Mouse (Mus musculus): ENCODE data around the gene Nlgn2. TPM values are rescaled to one million over a fixed set of nuclear protein-coding genes. Genes with fewer than 3 reads are reported as not detected.
A peak's percentile ranks its signal among the peaks of the same experiment; 100 is the strongest.

Gene Nlgn2
- polyA plus RNA-seq, 1 experiment from 2014 or later, result 11.4 TPM

DNA sequence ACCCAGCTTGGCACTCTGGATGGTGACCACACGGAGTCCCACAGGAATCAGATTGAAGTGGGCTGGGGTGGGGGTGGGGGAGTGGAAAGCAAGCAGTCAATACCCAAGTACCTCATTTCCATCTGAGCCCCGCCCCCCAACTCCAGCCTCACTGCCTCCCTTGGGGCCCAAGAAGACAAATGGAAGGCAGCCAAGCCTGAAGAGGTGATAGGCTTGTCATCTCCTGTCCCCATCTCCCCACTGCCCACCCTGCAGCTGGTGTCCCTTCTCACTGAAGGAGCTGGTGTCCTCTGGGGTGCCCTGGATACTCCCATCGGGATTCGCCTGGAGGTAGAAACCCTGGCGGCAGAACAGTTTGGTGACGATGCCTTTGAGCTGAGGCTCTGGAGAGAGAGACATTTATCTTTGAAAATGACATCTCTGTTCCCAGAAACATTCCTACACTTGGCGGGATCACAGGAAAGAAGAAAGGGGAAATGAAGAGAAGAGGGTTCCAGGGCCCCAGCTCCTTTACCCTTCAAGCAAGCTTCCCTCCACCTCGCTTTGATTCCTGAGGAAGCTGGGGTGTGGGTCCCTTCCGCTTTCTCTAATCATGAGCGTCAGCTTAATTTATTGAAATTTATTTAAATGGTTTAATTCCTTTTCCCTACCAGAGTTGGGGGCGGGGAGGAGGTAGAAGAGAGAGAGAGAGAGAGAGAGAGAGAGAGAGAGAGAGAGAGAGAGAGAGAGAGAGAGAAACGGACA, 38.0 kb downstream of the Nlgn2 start:
- peak overlapping the region; percentile 83 for H3K27ac ChIP-seq (ENCODE audit: low read depth, low read length)
- H3K9ac ChIP-seq (ENCODE audit: low read length), result no peak overlapping the region
- H3K4me2 ChIP-seq (ENCODE audit: low read depth), result peak overlapping the region; percentile 89
- ATAC-seq (ENCODE audit: insufficient read depth, low FRiP score, low TSS enrichment) (no peak), DNase-seq (ENCODE audit: low spot score) (peak; percentile 78)
- 17% methylated on average over 12 of the region's 12 CpGs for WGBS
- no peaks in the 10 kb centered on the region for H3K9me3 ChIP-seq (ENCODE audit: control insufficient read depth, low read length)
- H3K36me3 ChIP-seq (ENCODE audit: control insufficient read depth, insufficient read depth, low read length), result no peaks in the 10 kb centered on the region
- peak overlapping the region; percentile 52 for H3K4me3 ChIP-seq (ENCODE audit: low read depth, low read length)
- peaks cover 45% of the 10 kb centered on the region for H3K27me3 ChIP-seq (ENCODE audit: control insufficient read depth, insufficient read depth, low read length)
- H3K4me1 ChIP-seq (ENCODE audit: control insufficient read depth, insufficient read depth, low read length), result peaks cover 32% of the 10 kb centered on the region

DNA sequence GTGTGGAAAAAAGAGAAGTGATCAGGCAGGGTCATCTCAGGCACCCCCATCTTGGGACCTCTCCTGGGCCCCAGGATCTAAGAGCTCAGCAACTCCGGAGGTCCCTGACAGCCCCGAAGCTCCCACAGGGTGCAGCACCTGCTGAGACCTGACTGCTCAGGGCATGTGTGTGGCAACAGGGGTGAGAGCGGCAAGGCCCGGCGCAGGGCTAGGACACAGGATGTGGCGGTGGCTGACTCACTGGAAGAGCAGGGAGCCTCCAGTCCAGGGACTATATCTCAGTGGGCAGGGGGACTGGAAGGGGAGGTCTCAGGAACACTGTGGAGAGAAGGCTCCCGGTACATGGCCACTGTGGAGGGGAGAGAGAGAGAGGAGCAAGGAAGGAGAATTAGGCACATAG, 39.7 kb downstream of the Nlgn2 start:
- WGBS, result 74% methylated on average over 7 of the region's 7 CpGs
- no peaks in the 10 kb centered on the region for H3K36me3 ChIP-seq (ENCODE audit: control insufficient read depth, insufficient read depth, low read length)
- no peak overlapping the region for H3K4me2 ChIP-seq (ENCODE audit: low read depth)
- no peaks in the 10 kb centered on the region for H3K9me3 ChIP-seq (ENCODE audit: control insufficient read depth, low read length)
- H3K27me3 ChIP-seq (ENCODE audit: control insufficient read depth, insufficient read depth, low read length), result peaks cover 29% of the 10 kb centered on the region
- ATAC-seq (ENCODE audit: insufficient read depth, low FRiP score, low TSS enrichment), result no peak
- H3K27ac ChIP-seq (ENCODE audit: low read depth, low read length), result no peak overlapping the region
- no peak overlapping the region for H3K4me3 ChIP-seq (ENCODE audit: low read depth, low read length)
- H3K9ac ChIP-seq (ENCODE audit: low read length), result no peak overlapping the region
- DNase-seq (ENCODE audit: low spot score), result no peak
- H3K4me1 ChIP-seq (ENCODE audit: control insufficient read depth, insufficient read depth, low read length), result peaks cover 19% of the 10 kb centered on the region

DNA sequence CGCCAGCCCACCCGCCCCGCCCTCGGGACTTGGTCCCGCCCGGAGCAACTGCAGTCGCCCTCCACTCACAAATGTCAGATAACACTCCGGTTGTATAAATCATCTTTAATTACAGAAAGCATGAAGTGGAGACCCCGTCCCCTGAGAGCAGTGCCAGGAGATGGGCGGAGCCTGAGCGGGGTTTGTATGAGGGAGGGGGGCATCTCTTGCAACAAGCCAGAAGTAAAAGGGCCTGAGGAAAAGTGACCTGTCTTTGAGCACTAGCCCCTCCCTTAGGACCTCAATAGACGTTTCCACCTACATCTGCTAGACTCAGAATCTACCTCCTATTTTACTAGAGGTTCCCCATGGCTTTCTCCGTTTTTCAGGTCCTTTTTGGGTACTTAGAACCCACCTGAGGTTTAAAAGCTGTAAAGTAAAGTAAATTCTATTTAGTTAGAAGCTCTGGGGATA, 41.6 kb downstream of the Nlgn2 start:
- H3K9me3 ChIP-seq (ENCODE audit: control insufficient read depth, low read length), result no peaks in the 10 kb centered on the region
- no peaks in the 10 kb centered on the region for H3K36me3 ChIP-seq (ENCODE audit: control insufficient read depth, insufficient read depth, low read length)
- H3K27ac ChIP-seq (ENCODE audit: low read depth, low read length), result no peak overlapping the region
- peaks cover 13% of the 10 kb centered on the region for H3K4me1 ChIP-seq (ENCODE audit: control insufficient read depth, insufficient read depth, low read length)
- H3K4me2 ChIP-seq (ENCODE audit: low read depth), result peak overlapping the region; percentile 87
- peak overlapping the region; percentile 39 for H3K4me3 ChIP-seq (ENCODE audit: low read depth, low read length)
- H3K9ac ChIP-seq (ENCODE audit: low read length), result no peak overlapping the region
- DNase-seq (ENCODE audit: low spot score) (no peak), ATAC-seq (ENCODE audit: insufficient read depth, low FRiP score, low TSS enrichment) (no peak)
- 3% methylated on average over 13 of the region's 13 CpGs for WGBS
- H3K27me3 ChIP-seq (ENCODE audit: control insufficient read depth, insufficient read depth, low read length), result peaks cover 15% of the 10 kb centered on the region

DNA sequence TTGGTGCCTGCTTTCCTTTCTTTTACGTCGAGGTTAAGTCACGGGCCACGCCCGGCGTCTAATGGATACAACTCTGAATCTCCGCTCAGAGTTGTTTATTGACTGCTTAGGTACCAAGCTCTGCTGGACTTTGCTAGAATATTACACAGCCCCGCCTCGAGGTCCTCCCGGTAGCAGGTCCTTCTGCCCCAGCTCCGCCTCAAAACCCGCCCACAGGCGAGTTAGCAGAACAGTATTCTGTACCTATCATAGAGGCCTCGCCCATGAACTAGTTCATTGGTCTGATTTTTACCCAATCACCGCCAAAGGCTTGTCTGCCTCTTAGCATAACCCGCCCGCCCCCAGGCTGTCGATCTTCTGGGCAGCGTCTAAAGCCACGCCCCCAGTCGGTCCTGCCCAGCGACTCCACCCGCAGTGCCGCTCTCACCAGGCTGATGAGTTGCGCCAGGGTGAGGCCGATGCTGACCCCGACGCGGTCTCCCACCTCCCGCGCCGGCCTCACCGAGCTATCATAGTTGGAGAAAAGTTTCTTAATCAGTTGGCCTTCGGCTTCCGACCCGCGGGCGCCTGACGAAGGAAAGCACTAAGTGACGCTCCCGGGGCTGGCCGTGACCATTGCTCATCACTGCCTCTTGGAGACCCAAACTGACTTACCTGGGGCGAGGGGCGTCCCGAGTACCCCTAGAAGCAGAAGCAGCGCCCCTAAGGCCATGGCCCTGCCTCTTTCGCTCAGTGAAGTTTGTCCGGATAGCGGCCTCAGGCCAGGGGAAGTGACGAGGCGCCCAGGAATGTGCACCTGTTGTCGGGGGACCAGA, 42.2 kb downstream of the Nlgn2 start, which contains the start of gene Chrnb1:
Gene Chrnb1 (minus strand): TSS at position 776 of the 815 bp plus-strand sequence.
- no peaks in the 10 kb centered on the region for H3K36me3 ChIP-seq (ENCODE audit: control insufficient read depth, insufficient read depth, low read length)
- H3K27me3 ChIP-seq (ENCODE audit: control insufficient read depth, insufficient read depth, low read length), result peaks cover 13% of the 10 kb centered on the region; the same call in 1 of the 2 replicates
- no peak within 1 kb of the TSS for H3K27ac ChIP-seq (ENCODE audit: low read depth, low read length)
- DNase-seq (ENCODE audit: low spot score), result peak; percentile 89
- peak within 1 kb of the TSS; percentile 87 for H3K4me2 ChIP-seq (ENCODE audit: low read depth)
- peaks cover 11% of the 10 kb centered on the region for H3K4me1 ChIP-seq (ENCODE audit: control insufficient read depth, insufficient read depth, low read length)
- WGBS, result 2% methylated on average over 52 of the region's 52 CpGs
- peak within 1 kb of the TSS; percentile 39 for H3K4me3 ChIP-seq (ENCODE audit: low read depth, low read length)
- ATAC-seq (ENCODE audit: insufficient read depth, low FRiP score, low TSS enrichment), result peak; percentile 91
- H3K9ac ChIP-seq (ENCODE audit: low read length), result no peak within 1 kb of the TSS
- no peaks in the 10 kb centered on the region for H3K9me3 ChIP-seq (ENCODE audit: control insufficient read depth, low read length)

DNA sequence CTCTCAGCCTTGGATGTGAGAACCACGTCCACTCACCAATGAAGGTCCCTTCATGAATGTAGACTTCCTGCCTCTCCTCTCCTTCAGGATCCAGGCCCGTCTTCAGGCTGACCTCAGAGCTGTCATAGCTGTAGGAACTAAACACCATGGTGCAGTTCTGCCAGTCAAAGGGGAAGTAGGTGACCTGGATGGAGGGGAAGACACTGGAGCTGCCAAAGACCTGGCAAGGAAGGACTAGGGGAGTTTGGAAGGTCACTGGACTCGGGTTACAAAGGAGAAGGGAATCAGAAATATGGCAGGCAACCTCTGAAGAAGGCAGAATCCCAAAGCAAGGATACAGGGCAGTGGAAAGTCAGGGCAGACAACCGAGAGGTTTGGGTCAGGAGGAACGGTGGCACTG, 44.2 kb downstream of the Nlgn2 start:
- H3K27ac ChIP-seq (ENCODE audit: low read depth, low read length), result no peak overlapping the region
- no peak for ATAC-seq (ENCODE audit: insufficient read depth, low FRiP score, low TSS enrichment)
- no peaks in the 10 kb centered on the region for H3K9me3 ChIP-seq (ENCODE audit: control insufficient read depth, low read length)
- H3K4me1 ChIP-seq (ENCODE audit: control insufficient read depth, insufficient read depth, low read length), result 0 out of 2 replicates have a peak, but pooled peaks cover 3% of the 10 kb centered on the region
- H3K4me2 ChIP-seq (ENCODE audit: low read depth), result no peak overlapping the region
- H3K9ac ChIP-seq (ENCODE audit: low read length), result no peak overlapping the region
- H3K36me3 ChIP-seq (ENCODE audit: control insufficient read depth, insufficient read depth, low read length), result no peaks in the 10 kb centered on the region
- H3K4me3 ChIP-seq (ENCODE audit: low read depth, low read length), result no peak overlapping the region
- 72% methylated on average over 5 of the region's 5 CpGs for WGBS
- H3K27me3 ChIP-seq (ENCODE audit: control insufficient read depth, insufficient read depth, low read length), result peaks cover 11% of the 10 kb centered on the region; the same call in 1 of the 2 replicates
- no peak for DNase-seq (ENCODE audit: low spot score)

DNA sequence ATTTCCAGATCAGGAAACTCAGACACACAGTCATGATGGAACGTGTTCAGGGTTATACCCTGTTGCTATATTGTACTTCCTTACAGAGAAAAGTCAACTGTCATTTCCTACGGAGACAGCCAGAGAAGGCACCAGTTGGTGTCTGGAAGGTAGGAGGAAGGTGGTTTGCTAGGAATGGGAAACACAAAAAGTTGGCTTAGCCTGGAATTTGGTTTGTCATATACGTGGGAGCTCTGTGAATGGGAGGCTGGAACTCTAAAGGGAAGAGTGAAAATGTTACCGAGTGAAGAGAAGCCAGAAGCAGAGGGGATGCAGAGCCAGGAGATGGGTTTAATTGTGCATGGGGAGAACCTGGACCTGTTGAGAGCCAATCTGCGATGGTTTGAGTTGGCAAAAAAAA, 46.2 kb downstream of the Nlgn2 start:
- DNase-seq (ENCODE audit: low spot score) (no peak), ATAC-seq (ENCODE audit: insufficient read depth, low FRiP score, low TSS enrichment) (no peak)
- 0 out of 2 replicates have a peak, but pooled peaks cover 3% of the 10 kb centered on the region for H3K4me1 ChIP-seq (ENCODE audit: control insufficient read depth, insufficient read depth, low read length)
- no peak overlapping the region for H3K4me3 ChIP-seq (ENCODE audit: low read depth, low read length)
- H3K36me3 ChIP-seq (ENCODE audit: control insufficient read depth, insufficient read depth, low read length), result no peaks in the 10 kb centered on the region
- no peaks in the 10 kb centered on the region for H3K9me3 ChIP-seq (ENCODE audit: control insufficient read depth, low read length)
- WGBS, result 81% methylated on average over 5 of the region's 5 CpGs
- H3K9ac ChIP-seq (ENCODE audit: low read length), result no peak overlapping the region
- H3K27ac ChIP-seq (ENCODE audit: low read depth, low read length), result no peak overlapping the region
- H3K27me3 ChIP-seq (ENCODE audit: control insufficient read depth, insufficient read depth, low read length), result peaks cover 10% of the 10 kb centered on the region; the same call in 1 of the 2 replicates
- H3K4me2 ChIP-seq (ENCODE audit: low read depth), result no peak overlapping the region

DNA sequence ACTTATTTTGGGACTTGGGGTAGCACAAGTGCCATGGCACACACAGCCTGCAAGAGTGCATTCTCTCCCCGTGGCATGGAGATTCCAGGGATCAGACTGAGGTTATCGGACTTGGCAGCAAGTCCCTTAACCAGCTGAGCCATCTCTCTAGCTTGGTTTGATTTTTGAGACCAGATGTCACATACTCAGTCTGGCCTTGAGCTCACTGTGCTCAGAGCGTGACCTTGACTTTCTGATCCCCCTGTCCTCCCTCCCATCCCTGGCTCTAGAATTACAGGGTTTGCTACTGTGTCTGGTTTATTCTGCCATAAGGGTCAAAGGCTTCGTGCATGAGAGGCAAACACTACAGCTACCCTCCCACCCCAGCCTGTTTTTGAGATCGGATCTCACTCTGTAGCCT, 48.2 kb downstream of the Nlgn2 start:
- Histone ChIP-seq H3K4me3 (ENCODE audit: low read depth, low read length) (no peak overlapping the region), H3K4me2 (ENCODE audit: low read depth) (no peak overlapping the region), H3K9me3 (ENCODE audit: control insufficient read depth, low read length) (no peaks in the 10 kb centered on the region), H3K4me1 (ENCODE audit: control insufficient read depth, insufficient read depth, low read length) (no peaks in the 10 kb centered on the region), H3K27me3 (ENCODE audit: control insufficient read depth, insufficient read depth, low read length) (peaks cover 3% of the 10 kb centered on the region; the same call in 1 of the 2 replicates), H3K36me3 (ENCODE audit: control insufficient read depth, insufficient read depth, low read length) (no peaks in the 10 kb centered on the region), H3K9ac (ENCODE audit: low read length) (no peak overlapping the region), H3K27ac (ENCODE audit: low read depth, low read length) (no peak overlapping the region)
- WGBS, result 77% methylated on average over 5 of the region's 5 CpGs
- no peak for DNase-seq (ENCODE audit: low spot score)
- ATAC-seq (ENCODE audit: insufficient read depth, low FRiP score, low TSS enrichment), result no peak

DNA sequence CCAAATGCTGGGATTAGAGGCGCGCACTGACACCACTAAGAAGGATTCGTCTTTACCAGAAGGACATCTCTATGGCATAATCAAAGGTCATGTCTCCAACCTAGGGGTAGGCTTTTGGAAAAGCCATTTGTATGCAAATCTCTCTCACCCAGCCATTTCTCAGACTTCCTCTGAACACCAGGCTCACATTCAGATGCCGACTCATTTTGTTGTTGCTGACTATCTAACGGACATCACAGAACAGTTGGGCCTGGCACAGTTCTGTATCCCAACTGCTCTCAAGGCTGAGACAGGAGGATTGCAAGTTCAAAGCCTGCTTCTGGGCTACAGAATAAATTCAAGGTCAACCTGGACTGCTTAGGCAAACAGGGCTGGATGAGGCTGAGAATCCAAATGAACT, 50.3 kb downstream of the Nlgn2 start:
- ATAC-seq (ENCODE audit: insufficient read depth, low FRiP score, low TSS enrichment) (no peak), DNase-seq (ENCODE audit: low spot score) (no peak)
- H3K4me3 ChIP-seq (ENCODE audit: low read depth, low read length), result no peak overlapping the region
- no peak overlapping the region for H3K27ac ChIP-seq (ENCODE audit: low read depth, low read length)
- H3K27me3 ChIP-seq (ENCODE audit: control insufficient read depth, insufficient read depth, low read length), result 0 out of 2 replicates have a peak, but pooled peaks cover 3% of the 10 kb centered on the region
- H3K4me2 ChIP-seq (ENCODE audit: low read depth), result no peak overlapping the region
- WGBS, result 80% methylated on average over 5 of the region's 5 CpGs
- no peaks in the 10 kb centered on the region for H3K4me1 ChIP-seq (ENCODE audit: control insufficient read depth, insufficient read depth, low read length)
- H3K9me3 ChIP-seq (ENCODE audit: control insufficient read depth, low read length), result no peaks in the 10 kb centered on the region
- H3K36me3 ChIP-seq (ENCODE audit: control insufficient read depth, insufficient read depth, low read length), result no peaks in the 10 kb centered on the region
- no peak overlapping the region for H3K9ac ChIP-seq (ENCODE audit: low read length)
